Mouse (Mus musculus) kidney, postnatal 0 days (tissue): ENCODE data around the gene Ccr9. TPM values are rescaled to one million over a fixed set of nuclear protein-coding genes. Genes with fewer than 3 reads are reported as not detected.
"Not testable (repeated sequence)": the region's sequence is repeated elsewhere in the genome, so short reads cannot be mapped to it uniquely, and the experiment has no call there.

Experiments used
- ATAC-seq: fragments of 200-750 bp; cut with Nextera tagmentation; replicated peaks from 2 replicates; pipeline ENCODE4 v1.8.0; 2017; ENCODE audit warnings: low read depth, moderate number of reproducible peaks, moderate TSS enrichment, moderate library complexity; ENCODE audit not compliant: low FRiP score
- DNase-seq: peaks from one replicate; pipeline ENCODE4 v3.0.0-alpha.2; 2016; ENCODE audit warnings: low spot score
- H3K27ac ChIP-seq: fragments of 300-500 bp; sonication (generic); 2 replicates; pipeline ENCODE4 v1.5.1; 2014; ENCODE audit warnings: mild to moderate bottlenecking
- H3K27me3 ChIP-seq: fragments of 300-500 bp; sonication (generic); 2 replicates; pipeline ENCODE4 v1.6.1; 2014; ENCODE audit warnings: low read length, mixed read lengths; ENCODE audit not compliant: insufficient read depth
- H3K36me3 ChIP-seq: fragments of 300-500 bp; sonication (generic); 2 replicates; pipeline ENCODE4 v1.6.1; 2014; ENCODE audit warnings: low read length, mixed read lengths; ENCODE audit not compliant: insufficient read depth
- H3K4me1 ChIP-seq: fragments of 300-500 bp; sonication (generic); replicated peaks from 2 replicates; pipeline ENCODE4 v1.6.1; 2014; ENCODE audit warnings: antibody characterized with exemption, low read length, mixed read lengths; ENCODE audit not compliant: insufficient read depth
- H3K4me2 ChIP-seq: fragments of 300-500 bp; sonication (generic); 2 replicates; pipeline ENCODE4 v1.6.1; 2014; ENCODE audit warnings: mild to moderate bottlenecking, low read length, moderate library complexity, mixed read lengths
- H3K4me3 ChIP-seq: fragments of 300-500 bp; sonication (generic); replicated peaks from 2 replicates; pipeline ENCODE4 v1.5.1; 2014; ENCODE audit warnings: low read depth, low read length
- H3K9ac ChIP-seq: fragments of 300-500 bp; sonication (generic); 2 replicates; pipeline ENCODE4 v1.6.1; 2014; ENCODE audit warnings: low read depth, low read length
- H3K9me3 ChIP-seq: fragments of 300-500 bp; sonication (generic); replicated peaks from 2 replicates; pipeline ENCODE4 v1.6.1; 2016; ENCODE audit warnings: low read length, inconsistent platforms, mixed read lengths
- CTCF ChIP-seq: IDR thresholded peaks from 2 replicates; pipeline ENCODE4 v1.5.1; 2016; ENCODE audit warnings: antibody characterized with exemption, low read depth, mild to moderate bottlenecking, moderate library complexity
- WGBS: fragments of 180-500 bp; shearing (Covaris S2); extraction: QIAGEN DNeasy Blood & Tissue Kit; methylation state at CpG from one replicate; pipeline ENCODE4 v1.1.7; 2014; 5-methylcytosine and 5-hydroxymethylcytosine counted together
- polyA plus RNA-seq: library from polyadenylated mRNA; unstranded; fragments of >200 nt; fragmentation: Nextera tagmentation; extraction: Ambion mirVana; gene quantifications from 2 replicates; pipeline ENCODE4 v1.2.1, GENCODE M21; 2015

Ccr9 gene
- polyA plus RNA-seq, 1 experiment from 2014 or later = 0.11 TPM

DNA sequence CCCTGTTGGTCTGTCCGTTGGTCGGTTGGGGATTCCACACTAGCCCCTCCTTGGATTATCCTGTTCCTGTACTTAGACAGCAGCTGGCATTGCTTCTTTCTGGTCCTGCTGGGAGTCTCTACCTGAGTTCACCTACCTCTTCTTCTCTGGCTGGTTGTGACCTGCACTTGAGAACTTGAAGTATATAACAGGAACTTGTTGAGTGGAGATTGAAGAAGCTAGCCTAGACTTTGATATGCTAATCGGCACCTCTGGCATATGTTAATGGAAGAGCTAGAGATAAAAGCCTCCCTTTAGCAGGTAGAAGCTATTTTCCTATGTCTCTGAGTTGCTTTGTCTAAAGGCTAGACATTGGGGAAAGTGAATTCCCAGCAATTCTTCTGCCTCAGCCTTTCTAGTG, 53.0 kb downstream of the Ccr9 start:
- ATAC-seq (no peak), DNase-seq (no peak)
- H3K4me2 ChIP-seq = no peak overlapping the region
- H3K4me3 ChIP-seq = no peak overlapping the region
- no peaks in the 10 kb centered on the region for H3K27me3 ChIP-seq
- WGBS = 76% methylated on average over 3 of the region's 3 CpGs
- no peaks in the 10 kb centered on the region for H3K36me3 ChIP-seq
- no peak overlapping the region for H3K9ac ChIP-seq
- no peak for TF ChIP-seq CTCF
- no peaks in the 10 kb centered on the region for H3K9me3 ChIP-seq
- no peaks in the 10 kb centered on the region for H3K4me1 ChIP-seq
- no peak overlapping the region for H3K27ac ChIP-seq

DNA sequence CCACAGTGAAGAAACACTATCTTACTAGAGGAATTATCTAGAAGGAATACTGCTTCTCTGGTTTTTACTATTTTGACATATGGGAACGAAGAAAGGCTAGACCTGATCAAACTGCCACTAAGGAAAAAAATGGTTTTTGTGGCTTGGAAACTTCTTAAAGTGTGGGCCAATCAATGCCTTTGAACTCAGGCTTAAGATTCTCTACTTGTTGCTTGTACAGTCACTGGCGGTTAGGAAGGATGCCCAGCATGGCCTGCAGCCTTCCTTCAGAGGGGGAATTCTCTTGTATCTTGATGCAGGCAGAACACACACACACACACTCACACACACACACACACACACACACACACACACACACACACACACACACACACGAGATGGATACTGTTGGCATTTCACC, 55.9 kb downstream of the Ccr9 start:
- DNase-seq = no peak
- no peak for TF ChIP-seq CTCF
- 73% methylated on average over 3 of the region's 3 CpGs for WGBS

GRCm38 (mm10) chr9:123740799-123741198, 62.6 kb downstream of the Ccr9 start:
- no peaks in the 10 kb centered on the region for H3K36me3 ChIP-seq
- no peak overlapping the region for H3K4me2 ChIP-seq
- H3K27ac ChIP-seq = no peak overlapping the region
- no peaks in the 10 kb centered on the region for H3K9me3 ChIP-seq
- no peaks in the 10 kb centered on the region for H3K4me1 ChIP-seq
- H3K4me3 ChIP-seq = no peak overlapping the region
- H3K9ac ChIP-seq = no peak overlapping the region
- 85% methylated on average over 4 of the region's 4 CpGs for WGBS
- ATAC-seq (no peak), DNase-seq (no peak)
- no peaks in the 10 kb centered on the region for H3K27me3 ChIP-seq
- no peak for TF ChIP-seq CTCF

More for the DNA sequence above, 55.9 kb downstream of the Ccr9 start:
- no peaks in the 10 kb centered on the region for H3K4me1 ChIP-seq
- ATAC-seq = no peak
- H3K9ac ChIP-seq = no peak overlapping the region
- no peaks in the 10 kb centered on the region for H3K36me3 ChIP-seq
- H3K4me2 ChIP-seq = no peak overlapping the region
- H3K27ac ChIP-seq = no peak overlapping the region
- no peaks in the 10 kb centered on the region for H3K9me3 ChIP-seq
- H3K4me3 ChIP-seq = no peak overlapping the region
- H3K27me3 ChIP-seq = no peaks in the 10 kb centered on the region

- H3K27ac ChIP-seq, H3K4me1 ChIP-seq, H3K36me3 ChIP-seq, H3K4me2 ChIP-seq, ATAC-seq, H3K27me3 ChIP-seq, H3K9ac ChIP-seq, DNase-seq, H3K9me3 ChIP-seq, H3K4me3 ChIP-seq: not testable (repeated sequence)
- 84% methylated on average over 7 of the region's 8 CpGs for WGBS
These were observed 71.4 kb downstream of the Ccr9 start for GRCm38 (mm10) chr9:123749687-123750086.

DNA sequence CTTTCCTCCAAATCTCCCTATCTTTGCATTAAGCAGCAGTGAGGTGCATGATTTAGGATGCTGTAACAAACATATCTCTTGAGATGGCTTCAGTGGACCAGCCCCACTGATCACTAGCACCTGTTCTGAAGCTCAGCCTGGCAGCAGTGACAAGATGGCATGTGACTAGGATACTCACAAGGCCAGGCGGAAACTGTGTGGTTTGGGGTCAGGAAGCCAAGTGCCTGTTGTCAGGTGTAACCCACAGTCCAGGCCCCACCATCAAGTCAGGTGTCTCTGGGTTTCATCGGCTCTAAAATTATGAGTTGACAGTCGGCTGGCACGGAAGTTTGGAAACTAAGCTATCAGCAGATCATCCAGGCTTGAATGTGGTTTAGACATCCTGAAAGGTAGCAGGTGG, 76.1 kb downstream of the Ccr9 start:
- H3K4me1 ChIP-seq = no peaks in the 10 kb centered on the region
- no peaks in the 10 kb centered on the region for H3K27me3 ChIP-seq
- 77% methylated on average over 4 of the region's 4 CpGs for WGBS
- no peak overlapping the region for H3K27ac ChIP-seq
- no peak overlapping the region for H3K4me3 ChIP-seq
- DNase-seq (no peak), ATAC-seq (no peak)
- H3K9me3 ChIP-seq = no peaks in the 10 kb centered on the region
- no peak overlapping the region for H3K4me2 ChIP-seq
- no peak for TF ChIP-seq CTCF
- H3K36me3 ChIP-seq = no peaks in the 10 kb centered on the region
- no peak overlapping the region for H3K9ac ChIP-seq

DNA sequence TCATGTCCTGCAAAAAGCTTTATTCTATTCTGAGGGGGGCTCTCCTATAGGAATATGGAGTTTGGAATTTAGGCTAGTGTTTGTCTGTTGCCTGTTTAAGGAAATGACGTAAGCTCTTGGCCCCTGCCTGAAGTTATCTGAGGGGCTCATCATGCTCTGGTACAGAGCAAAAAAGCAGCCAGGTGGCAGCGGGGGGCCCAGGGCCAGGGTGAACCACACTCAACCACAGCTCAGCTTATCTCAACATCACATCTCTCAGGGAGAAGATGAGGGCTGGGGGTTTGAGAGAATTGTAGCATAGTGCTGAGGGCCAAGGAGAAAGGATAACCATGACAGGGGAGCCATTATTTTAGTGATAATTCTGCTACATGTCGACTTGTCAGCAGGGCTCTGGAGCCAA, 78.5 kb downstream of the Ccr9 start:
- H3K9me3 ChIP-seq = no peaks in the 10 kb centered on the region
- WGBS = 78% methylated on average over 3 of the region's 3 CpGs
- H3K4me2 ChIP-seq = no peak overlapping the region
- H3K27me3 ChIP-seq = no peaks in the 10 kb centered on the region
- H3K27ac ChIP-seq = no peak overlapping the region
- H3K36me3 ChIP-seq = no peaks in the 10 kb centered on the region
- ATAC-seq = no peak
- no peak overlapping the region for H3K4me3 ChIP-seq
- H3K4me1 ChIP-seq = no peaks in the 10 kb centered on the region
- no peak for TF ChIP-seq CTCF
- no peak for DNase-seq
- no peak overlapping the region for H3K9ac ChIP-seq

DNA sequence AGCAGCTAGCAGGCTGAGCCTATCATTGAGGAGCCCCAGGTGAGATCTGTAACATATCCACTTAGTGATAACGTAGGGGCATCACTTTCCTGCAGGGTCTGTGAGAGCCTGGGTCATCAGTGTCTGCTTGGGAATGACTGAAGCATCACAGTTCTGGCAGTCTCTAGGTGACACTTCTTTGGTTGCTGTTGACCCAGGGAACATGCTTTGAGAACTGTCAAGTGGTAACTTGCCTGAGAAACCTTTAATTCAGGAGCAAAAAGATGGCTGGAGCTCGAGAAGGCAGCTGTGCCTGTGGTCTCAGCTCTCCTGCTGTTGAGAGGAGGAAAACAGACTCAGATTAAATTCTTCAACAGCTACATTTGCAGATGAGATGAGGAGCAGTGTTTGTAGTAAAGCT, 79.1 kb downstream of the Ccr9 start:
- Histone ChIP-seq H3K4me1 (no peaks in the 10 kb centered on the region), H3K27ac (no peak overlapping the region), H3K27me3 (no peaks in the 10 kb centered on the region), H3K4me2 (no peak overlapping the region), H3K36me3 (no peaks in the 10 kb centered on the region), H3K4me3 (no peak overlapping the region), H3K9me3 (no peaks in the 10 kb centered on the region), H3K9ac (no peak overlapping the region)
- DNase-seq (no peak), ATAC-seq (no peak)
- 62% methylated on average over 2 of the region's 2 CpGs for WGBS
- no peak for TF ChIP-seq CTCF
